Mouse (Mus musculus) induced T-regulatory cell, adult 2 months (primary cell): ENCODE results near the gene Gnpat.
A peak's percentile ranks its signal among the peaks of the same experiment; 100 is the strongest.

Source experiments
- DNase-seq: peaks from one replicate; pipeline ENCODE4 v3.0.0-alpha.2; 2012; ENCODE audit warnings: low read depth

The Gnpat gene

DNA sequence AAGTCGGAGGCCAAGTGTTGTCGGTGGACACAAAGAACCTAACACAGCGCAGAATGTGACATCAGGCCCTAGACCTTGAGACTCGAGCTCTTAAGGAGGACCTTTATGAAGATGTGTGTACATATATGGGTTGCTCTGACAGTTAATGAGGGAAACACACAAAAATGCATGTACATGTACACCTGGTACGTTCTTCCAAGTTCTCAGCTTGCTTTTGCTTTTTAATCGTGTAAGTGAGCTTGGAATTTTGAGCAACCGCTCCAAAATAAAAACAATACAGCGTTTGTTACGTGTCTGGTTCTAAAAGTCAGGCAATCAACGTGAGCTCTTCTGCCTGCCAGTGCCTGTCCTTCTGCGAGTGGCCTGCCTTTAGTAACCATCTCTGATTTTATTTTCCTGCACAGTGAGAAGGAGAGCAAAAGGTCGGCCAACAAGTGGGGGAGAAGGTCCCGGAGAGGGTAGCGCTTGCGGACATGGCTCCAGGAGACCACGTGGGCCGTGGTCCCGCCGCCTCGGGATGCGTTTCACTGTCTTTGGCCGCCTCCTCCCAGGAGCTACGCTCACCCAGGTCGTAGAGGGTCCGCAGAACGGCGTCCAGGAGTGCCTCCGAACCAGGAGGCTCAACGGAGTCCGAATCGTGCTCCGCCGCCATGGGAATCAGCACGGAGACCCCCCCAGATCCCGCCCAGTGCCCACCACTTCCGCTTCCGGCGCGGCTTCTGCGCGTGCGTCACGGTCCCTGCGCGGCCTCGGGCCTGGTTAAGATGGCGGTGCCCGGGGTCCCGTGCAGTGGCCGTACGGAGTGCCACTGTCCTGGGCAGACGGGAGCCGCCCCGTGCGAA lies at the start of gene Gnpat, which contains the start of gene 2810004N23Rik:
Gene Gnpat, plus strand, starts transcription at position 713 of the 842 bp plus-strand sequence.
Gene 2810004N23Rik, minus strand, starts transcription at position 800 of the 842 bp plus-strand sequence.
- DNase-seq = peak; percentile 95

- DNase-seq = no peak
Observed at GRCm38 (mm10) chr8:124813326-124813725, 49.5 kb upstream of the Gnpat start.

GRCm38 (mm10) chr8:124815870-124816269 lies 47.0 kb upstream of the Gnpat start:
- DNase-seq = no peak

GRCm38 (mm10) chr8:124816866-124817265 lies 46.0 kb upstream of the Gnpat start:
- no peak for DNase-seq

- DNase-seq = no peak
Observed at GRCm38 (mm10) chr8:124817361-124817760, 45.5 kb upstream of the Gnpat start.

DNA sequence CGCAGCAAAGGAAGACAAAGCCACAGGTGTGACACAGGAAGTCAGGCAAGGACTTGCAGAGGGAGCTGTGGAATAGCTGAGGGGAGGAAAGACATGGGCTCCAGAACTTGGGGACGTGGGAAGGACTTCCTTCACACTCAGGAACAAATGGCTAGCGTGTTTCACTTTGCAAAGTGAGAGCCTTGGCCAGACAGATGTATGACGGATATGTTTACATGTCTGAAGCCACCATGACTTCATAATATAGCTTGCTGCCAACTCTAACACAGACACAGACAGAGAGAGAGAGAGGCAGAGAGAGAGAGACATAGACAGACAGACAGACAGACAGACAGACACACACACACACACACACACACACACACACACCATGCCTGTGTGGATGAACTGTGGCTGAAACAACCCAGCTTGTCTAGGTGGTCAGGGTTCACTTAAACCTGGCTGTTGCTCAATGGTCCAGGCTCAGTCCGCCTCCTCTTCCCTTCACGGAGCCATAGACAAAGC lies 43.2 kb upstream of the Gnpat start:
- no peak for DNase-seq

- DNase-seq = no peak
Observed at GRCm38 (mm10) chr8:124820125-124820524, 42.7 kb upstream of the Gnpat start.

- DNase-seq = peak; percentile 23
Observed at GRCm38 (mm10) chr8:124823497-124823896, 39.3 kb upstream of the Gnpat start.

DNA sequence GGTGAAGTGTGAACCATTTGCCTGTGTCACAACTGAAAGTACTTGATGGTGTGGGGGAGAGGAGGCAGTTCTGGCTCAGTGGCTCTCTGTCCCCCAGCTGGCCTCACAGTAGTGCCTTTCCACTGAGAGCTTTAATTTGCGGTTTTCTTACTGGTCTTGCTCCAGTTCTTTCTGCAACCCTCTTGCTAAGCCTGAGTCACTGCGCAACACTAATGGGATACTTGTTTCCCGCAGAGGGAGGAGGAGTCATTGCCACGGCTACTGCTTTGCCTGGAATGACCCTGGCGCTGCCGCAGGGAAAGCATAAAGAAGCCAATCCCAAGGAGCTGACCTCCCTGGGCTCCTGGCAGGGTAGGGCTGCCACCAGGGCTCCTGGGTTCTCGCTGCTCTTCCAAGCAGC lies 36.2 kb upstream of the Gnpat start:
- no peak for DNase-seq

DNA sequence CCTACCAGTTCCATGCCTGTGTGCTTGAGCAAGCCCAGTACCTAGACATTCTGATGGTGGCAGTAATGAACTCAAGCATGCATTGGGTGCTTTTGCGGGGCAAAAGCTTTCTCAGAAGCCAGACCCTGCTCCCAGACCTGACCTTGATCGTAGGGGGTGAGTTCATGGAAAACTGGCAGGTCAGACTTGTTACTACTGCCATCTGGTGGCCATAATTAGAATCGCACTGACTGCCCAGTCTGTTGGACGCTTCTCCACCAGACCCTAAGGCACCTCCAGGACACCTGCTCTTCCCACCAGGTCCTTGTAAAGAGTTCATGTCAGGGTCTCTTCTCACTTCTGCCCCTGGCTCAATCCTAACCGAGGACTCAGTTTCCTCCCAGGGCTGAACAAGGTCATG lies 35.4 kb upstream of the Gnpat start:
- peak; percentile 67 for DNase-seq

- DNase-seq = no peak
Observed at GRCm38 (mm10) chr8:124828561-124829240, 34.1 kb upstream of the Gnpat start.

DNA sequence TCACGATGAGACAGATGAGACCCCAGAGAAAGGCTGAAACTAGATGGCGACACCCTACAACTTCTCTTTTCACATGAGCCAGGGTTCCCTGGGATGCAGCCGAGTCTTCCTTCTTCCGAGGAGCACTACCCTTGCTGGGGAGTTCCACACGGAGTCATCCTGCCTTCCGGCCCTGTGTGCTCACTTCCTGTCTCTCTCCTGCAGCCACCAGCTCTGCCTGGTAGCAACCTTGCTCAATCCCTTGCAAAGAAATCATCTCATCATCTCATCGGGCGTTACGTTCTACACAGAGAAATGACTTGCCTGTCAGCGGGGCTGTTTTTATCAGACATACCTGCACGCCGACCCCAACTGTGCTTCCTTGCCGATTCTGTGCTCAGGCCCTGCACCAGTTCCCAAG lies 32.8 kb upstream of the Gnpat start:
- DNase-seq = no peak

DNA sequence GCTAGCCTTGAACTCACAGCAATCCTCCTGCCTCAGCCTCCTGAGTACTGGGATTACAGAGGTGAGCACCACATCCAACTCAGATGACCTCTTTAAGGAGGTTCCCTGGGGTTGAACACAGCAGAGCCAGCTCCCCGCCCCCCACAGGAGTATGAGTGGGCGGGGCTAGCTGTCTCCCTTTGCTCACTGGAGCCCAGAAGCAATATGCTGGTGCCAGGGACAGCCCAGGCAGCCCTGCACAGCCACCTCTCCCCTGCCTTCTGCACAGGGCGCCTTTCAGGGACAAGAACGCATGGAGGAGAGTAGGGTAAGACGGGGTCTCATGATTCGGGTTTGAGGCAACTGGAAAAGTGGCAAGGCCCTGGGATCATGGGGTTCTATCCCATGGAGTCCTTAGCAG lies 31.3 kb upstream of the Gnpat start:
- DNase-seq = no peak

- DNase-seq = no peak
Observed at GRCm38 (mm10) chr8:124831941-124832340, 30.9 kb upstream of the Gnpat start.

DNA sequence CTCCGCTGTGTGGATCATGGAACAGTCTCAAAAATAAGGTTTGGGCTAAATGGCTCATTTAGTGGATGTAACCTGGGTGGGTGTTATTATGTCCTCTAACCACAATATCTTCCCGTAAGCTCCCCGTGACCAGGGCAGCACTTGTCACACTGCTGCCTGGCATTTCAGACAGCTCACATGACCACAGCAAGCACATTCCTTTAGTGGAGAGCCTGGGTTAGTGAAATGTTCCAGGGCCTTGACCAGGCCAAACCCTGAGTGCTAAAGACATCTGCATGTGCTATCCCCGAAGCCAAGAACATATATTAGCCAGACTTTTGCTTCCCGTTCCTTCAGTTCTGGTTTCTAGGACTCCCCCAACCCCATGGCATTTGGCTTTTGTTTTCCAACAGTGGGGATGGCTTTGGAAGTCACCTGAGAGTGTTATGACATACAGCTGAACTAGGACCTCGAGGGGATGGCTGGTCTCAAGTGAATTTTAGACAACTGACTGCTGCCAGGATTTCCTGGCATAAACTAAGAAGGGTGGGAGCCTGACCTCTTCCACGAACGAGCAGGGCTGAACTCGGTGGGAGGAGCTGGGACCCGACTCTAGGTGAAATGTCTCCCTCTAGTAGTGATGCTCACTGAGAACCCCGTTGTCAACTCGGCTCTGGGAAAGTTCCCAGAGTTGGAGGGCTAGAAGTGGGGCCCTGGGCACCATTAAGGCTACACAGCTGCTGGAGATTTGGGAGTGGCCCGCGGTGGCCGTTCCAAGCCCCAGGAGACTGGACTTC lies 29.2 kb upstream of the Gnpat start:
- no peak for DNase-seq

- no peak for DNase-seq
Observed at GRCm38 (mm10) chr8:124835848-124836247, 27.0 kb upstream of the Gnpat start.

- no peak for DNase-seq
Observed at GRCm38 (mm10) chr8:124836273-124836672, 26.6 kb upstream of the Gnpat start.

GRCm38 (mm10) chr8:124836907-124837306 lies 25.9 kb upstream of the Gnpat start:
- DNase-seq = no peak

- DNase-seq = no peak
Observed at GRCm38 (mm10) chr8:124837956-124838355, 24.9 kb upstream of the Gnpat start.

DNA sequence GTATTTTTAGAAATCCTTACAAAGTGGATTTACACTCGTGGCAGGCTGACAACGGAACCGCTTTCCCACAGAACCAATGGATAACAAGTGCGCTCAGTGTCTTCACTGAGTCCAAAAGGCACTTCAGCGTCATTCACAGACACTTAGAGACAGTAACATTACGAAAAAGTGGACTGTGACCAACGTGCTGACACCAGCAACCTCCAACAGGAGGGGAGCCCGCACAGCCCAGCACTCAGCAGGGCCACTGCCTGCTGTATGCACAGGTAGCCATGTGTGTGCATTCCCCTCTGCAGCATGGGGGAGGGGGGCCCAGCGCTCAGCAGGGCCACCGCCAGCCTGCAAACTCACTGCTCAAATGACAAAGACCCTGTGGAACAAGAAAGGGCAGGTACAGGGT lies 23.5 kb upstream of the Gnpat start:
- DNase-seq = no peak

GRCm38 (mm10) chr8:124840900-124841299 lies 21.9 kb upstream of the Gnpat start:
- no peak for DNase-seq

DNA sequence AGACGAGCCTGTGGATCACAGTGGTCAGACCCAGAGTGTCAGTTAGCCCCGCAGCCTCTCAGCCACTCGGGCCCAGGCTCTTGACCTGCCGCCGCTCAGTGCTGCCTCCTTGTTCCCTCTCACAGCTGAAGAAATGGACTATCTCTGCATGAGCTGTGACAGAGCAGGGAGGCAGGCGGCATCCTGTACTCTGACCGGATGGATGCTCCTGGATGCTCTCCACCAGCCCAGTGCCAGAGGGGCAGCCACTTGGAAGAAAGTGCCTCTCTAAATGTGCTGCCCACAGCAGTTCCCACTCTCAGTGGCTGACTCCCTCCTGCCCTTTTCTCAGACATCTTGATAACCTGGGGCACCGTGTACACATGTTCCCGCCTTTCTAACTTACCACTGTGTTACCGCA lies 21.1 kb upstream of the Gnpat start:
- no peak for DNase-seq
